Mouse (Mus musculus): ENCODE measurements around the gene Brip1.

DNA sequence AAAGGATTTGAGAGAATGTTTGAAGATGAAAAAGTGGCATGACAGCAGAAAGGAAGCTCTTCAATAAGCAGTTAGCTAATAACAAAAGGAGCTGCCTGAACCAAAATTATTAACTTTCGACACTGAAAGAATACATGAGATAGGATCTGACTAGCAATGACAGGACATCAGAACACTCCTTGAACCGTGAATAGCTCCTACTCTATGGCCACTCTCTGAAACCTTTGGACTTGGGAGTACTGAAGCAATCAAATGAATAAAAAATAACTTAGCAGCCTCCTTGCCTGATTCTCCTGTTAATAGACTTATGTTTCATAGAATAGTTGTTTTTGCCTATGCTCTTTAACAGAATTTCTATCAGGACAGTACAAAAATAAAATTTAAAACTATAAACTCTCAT, 40.7 kb downstream of the Brip1 start:
- no peak for TF ChIP-seq EP300 (optimal IDR thresholded peaks at IDR 0.05)
- TF ChIP-seq CTCF (IDR thresholded peaks at IDR 0.05; ENCODE audit: low read depth): no peak

Data from stomach, postnatal 0 days (tissue).